Mouse (Mus musculus): ENCODE measurements around the gene Drosha. TPM values are rescaled to one million over a fixed set of nuclear protein-coding genes. Genes with fewer than 3 reads are reported as not detected.

The Drosha gene
- polyA plus RNA-seq, 1 experiment = 10.0 TPM

- 48% methylated on average over 1 of the region's 1 CpGs for WGBS
- H3K4me3 ChIP-seq (ENCODE audit: extremely low read depth, insufficient read depth, insufficient read length) = no peak overlapping the region
- H3K27me3 ChIP-seq (ENCODE audit: control insufficient read depth, insufficient read depth, low read length) = no peaks in the 10 kb centered on the region
- peaks cover 6% of the 10 kb centered on the region; the same call in 1 of the 2 replicates for H3K4me1 ChIP-seq (ENCODE audit: control insufficient read depth, insufficient read depth, insufficient read length)
- no peak overlapping the region for H3K27ac ChIP-seq (ENCODE audit: insufficient read depth, low read length)
- DNase-seq (ENCODE audit: low read depth in 1 of 2, low spot score in 2 of 2) = no peak
- TF ChIP-seq POLR2A (IDR thresholded peaks at IDR 0.05; ENCODE audit: low read depth, low read length) (no peak), CTCF (IDR thresholded peaks at IDR 0.05; ENCODE audit: extremely low read depth, insufficient read depth, insufficient read length, insufficient replicate concordance) (no peak)
- H3K36me3 ChIP-seq (ENCODE audit: control insufficient read depth, insufficient read depth, low read length) = peaks cover 8% of the 10 kb centered on the region; the same call in 1 of the 2 replicates
Observed at GRCm38 (mm10) chr15:12863669-12864068, 39.1 kb downstream of the Drosha start.

DNA sequence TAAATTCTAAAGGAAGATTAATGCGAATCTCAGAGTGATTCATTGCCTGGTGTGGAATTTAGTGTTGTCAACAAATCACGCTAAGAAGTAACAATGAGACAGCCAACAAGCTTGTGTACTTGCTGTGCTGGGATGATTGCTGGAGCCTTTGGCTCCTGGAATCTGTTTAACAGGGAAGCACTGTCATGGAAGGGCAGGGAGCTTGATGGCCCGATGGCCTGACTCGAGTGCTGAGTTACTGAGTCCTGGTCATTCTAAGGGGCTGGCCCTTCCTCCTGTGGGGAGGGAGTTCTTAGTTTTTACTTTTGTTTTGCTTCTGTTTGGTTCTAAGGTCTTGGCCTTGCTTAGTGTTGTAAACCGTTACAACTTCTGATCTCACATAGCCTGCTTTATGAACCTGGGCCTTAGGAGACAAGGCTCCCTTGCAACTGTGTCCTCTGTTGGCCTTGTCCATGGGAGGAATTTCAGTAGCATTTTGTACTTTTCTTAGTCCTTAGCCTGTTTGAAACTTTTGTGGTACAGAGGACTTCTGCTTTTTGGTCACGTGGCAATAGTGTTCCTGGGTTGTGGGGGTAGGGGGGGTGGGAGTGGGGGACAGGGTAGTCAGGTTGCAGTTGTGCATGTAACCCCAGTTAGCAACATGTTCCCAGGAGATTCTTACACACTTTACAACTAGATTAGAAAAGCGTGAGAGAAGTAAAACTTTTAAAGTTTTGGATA is 41.1 kb downstream of the Drosha start:
- H3K27me3 ChIP-seq (ENCODE audit: control insufficient read depth, insufficient read depth, low read length) = no peaks in the 10 kb centered on the region
- peaks cover 6% of the 10 kb centered on the region; the same call in 1 of the 2 replicates for H3K4me1 ChIP-seq (ENCODE audit: control insufficient read depth, insufficient read depth, insufficient read length)
- H3K27ac ChIP-seq (ENCODE audit: insufficient read depth, low read length) = peak overlapping the region; percentile 86
- peak overlapping the region; percentile 7; the same call in 1 of the 2 replicates for H3K4me3 ChIP-seq (ENCODE audit: extremely low read depth, insufficient read depth, insufficient read length)
- TF ChIP-seq POLR2A (IDR thresholded peaks at IDR 0.05; ENCODE audit: low read depth, low read length) (no peak), CTCF (IDR thresholded peaks at IDR 0.05; ENCODE audit: extremely low read depth, insufficient read depth, insufficient read length, insufficient replicate concordance) (no peak)
- 42% methylated on average over 7 of the region's 7 CpGs for WGBS
- DNase-seq (ENCODE audit: low read depth in 1 of 2, low spot score in 2 of 2) = peak in 1 of 2 experiments; percentile 14
- H3K36me3 ChIP-seq (ENCODE audit: control insufficient read depth, insufficient read depth, low read length) = peaks cover 7% of the 10 kb centered on the region; the same call in 1 of the 2 replicates

- H3K27ac ChIP-seq (ENCODE audit: insufficient read depth, low read length) = no peak overlapping the region
- peaks cover 6% of the 10 kb centered on the region; the same call in 1 of the 2 replicates for H3K4me1 ChIP-seq (ENCODE audit: control insufficient read depth, insufficient read depth, insufficient read length)
- no peaks in the 10 kb centered on the region for H3K27me3 ChIP-seq (ENCODE audit: control insufficient read depth, insufficient read depth, low read length)
- WGBS = 59% methylated on average over 8 of the region's 8 CpGs
- H3K36me3 ChIP-seq (ENCODE audit: control insufficient read depth, insufficient read depth, low read length) = peaks cover 6% of the 10 kb centered on the region; the same call in 1 of the 2 replicates
- TF ChIP-seq POLR2A (IDR thresholded peaks at IDR 0.05; ENCODE audit: low read depth, low read length) = no peak
- no peak for TF ChIP-seq CTCF (IDR thresholded peaks at IDR 0.05; ENCODE audit: extremely low read depth, insufficient read depth, insufficient read length, insufficient replicate concordance)
- DNase-seq (ENCODE audit: low read depth in 1 of 2, low spot score in 2 of 2) = no peak
- H3K4me3 ChIP-seq (ENCODE audit: extremely low read depth, insufficient read depth, insufficient read length) = no peak overlapping the region
Observed at GRCm38 (mm10) chr15:12867269-12867668, 42.7 kb downstream of the Drosha start.

DNA sequence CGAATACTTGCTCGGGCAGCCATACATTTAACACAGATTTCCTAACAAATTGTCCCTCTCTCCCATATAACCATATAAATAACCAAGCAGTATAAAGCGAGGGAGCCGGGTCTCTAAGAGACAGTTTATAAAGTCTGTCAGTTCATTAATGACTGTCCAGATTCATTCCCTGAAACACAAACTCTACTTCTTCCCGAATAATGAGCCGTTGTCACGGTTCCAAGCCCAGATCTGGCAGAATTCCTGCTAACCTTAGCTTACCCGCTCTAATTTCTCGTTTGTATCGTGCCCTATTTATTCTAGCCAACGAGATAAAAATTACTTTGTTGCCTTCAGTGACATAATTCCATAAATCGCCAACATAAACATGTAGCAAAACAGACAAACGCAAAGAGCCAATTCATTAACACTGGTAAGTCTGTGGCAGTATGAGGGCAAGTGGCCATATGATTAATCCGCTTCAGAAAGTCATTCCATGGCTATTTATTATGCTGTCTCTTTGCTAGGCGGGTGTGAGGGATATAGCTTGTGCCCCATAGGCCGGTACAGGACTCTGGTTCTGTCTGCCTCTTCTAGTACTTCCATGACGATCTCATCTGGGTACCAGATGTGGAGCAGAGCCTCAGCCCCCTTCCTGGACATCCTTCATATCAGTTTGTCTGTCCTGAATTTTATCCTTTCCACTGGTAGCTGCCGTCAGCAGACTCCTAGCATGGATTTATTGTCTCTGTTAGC is 51.0 kb downstream of the Drosha start:
- TF ChIP-seq CTCF (IDR thresholded peaks at IDR 0.05; ENCODE audit: extremely low read depth, insufficient read depth, insufficient read length, insufficient replicate concordance) = no peak
- no peak for TF ChIP-seq POLR2A (IDR thresholded peaks at IDR 0.05; ENCODE audit: low read depth, low read length)
- no peak overlapping the region for H3K27ac ChIP-seq (ENCODE audit: insufficient read depth, low read length)
- H3K36me3 ChIP-seq (ENCODE audit: control insufficient read depth, insufficient read depth, low read length) = peaks cover 11% of the 10 kb centered on the region; the same call in 1 of the 2 replicates
- H3K4me3 ChIP-seq (ENCODE audit: extremely low read depth, insufficient read depth, insufficient read length) = no peak overlapping the region
- 94% methylated on average over 18 of the region's 18 CpGs for WGBS
- 0 out of 2 replicates have a peak, but pooled peaks cover 2% of the 10 kb centered on the region for H3K4me1 ChIP-seq (ENCODE audit: control insufficient read depth, insufficient read depth, insufficient read length)
- no peak for DNase-seq (ENCODE audit: low read depth in 1 of 2, low spot score in 2 of 2)
- no peaks in the 10 kb centered on the region for H3K27me3 ChIP-seq (ENCODE audit: control insufficient read depth, insufficient read depth, low read length)

DNA sequence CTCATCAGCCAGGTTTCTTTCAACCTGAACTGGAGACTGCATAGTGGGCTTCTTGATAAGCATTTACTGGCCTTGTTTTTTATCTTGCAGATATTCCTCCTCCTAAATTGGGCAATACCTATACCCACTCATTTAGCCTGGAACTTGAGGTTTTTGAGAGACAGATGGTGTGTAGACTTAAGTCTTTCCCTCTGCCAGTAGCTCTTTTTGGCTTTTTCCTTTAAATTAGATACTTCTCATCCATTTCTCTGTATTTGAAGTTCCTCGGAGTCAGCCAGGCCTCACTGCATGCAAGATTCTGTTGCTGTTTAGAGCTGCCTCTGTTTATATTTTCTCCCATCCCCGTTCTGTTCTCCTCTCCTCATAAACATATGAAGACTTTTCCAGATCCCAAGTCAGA is 51.7 kb downstream of the Drosha start:
- H3K36me3 ChIP-seq (ENCODE audit: control insufficient read depth, insufficient read depth, low read length) = peaks cover 11% of the 10 kb centered on the region; the same call in 1 of the 2 replicates

DNA sequence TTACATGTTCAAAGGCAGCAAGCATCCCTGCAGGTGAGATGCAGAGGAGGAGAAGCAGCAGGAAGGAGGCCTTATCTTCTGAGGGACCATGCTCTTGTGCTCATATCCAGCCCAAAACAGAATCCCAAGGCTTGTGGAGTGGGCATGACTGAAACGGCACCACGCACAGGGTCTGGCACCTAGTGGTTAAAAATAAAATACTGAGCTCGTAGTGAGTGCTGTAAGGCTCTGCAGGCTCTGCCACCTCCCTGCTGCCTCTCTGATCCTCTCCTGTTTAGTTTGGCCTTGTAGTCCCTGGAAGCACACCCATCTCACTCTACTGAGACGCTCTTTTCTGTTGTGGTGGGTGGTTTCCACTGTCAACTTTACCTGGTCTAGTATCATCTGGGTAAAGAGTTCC is 52.3 kb downstream of the Drosha start:
- 97% methylated on average over 4 of the region's 4 CpGs for WGBS
- 0 out of 2 replicates have a peak, but pooled peaks cover 2% of the 10 kb centered on the region for H3K4me1 ChIP-seq (ENCODE audit: control insufficient read depth, insufficient read depth, insufficient read length)

More for the DNA sequence above, 51.7 kb downstream of the Drosha start:
- H3K4me3 ChIP-seq (ENCODE audit: extremely low read depth, insufficient read depth, insufficient read length) = no peak overlapping the region
- no peak for DNase-seq (ENCODE audit: low read depth in 1 of 2, low spot score in 2 of 2)
- 89% methylated on average over 2 of the region's 2 CpGs for WGBS
- H3K4me1 ChIP-seq (ENCODE audit: control insufficient read depth, insufficient read depth, insufficient read length) = 0 out of 2 replicates have a peak, but pooled peaks cover 2% of the 10 kb centered on the region
- no peak overlapping the region for H3K27ac ChIP-seq (ENCODE audit: insufficient read depth, low read length)
- no peaks in the 10 kb centered on the region for H3K27me3 ChIP-seq (ENCODE audit: control insufficient read depth, insufficient read depth, low read length)
- no peak for TF ChIP-seq CTCF (IDR thresholded peaks at IDR 0.05; ENCODE audit: extremely low read depth, insufficient read depth, insufficient read length, insufficient replicate concordance)
- no peak for TF ChIP-seq POLR2A (IDR thresholded peaks at IDR 0.05; ENCODE audit: low read depth, low read length)

More for the DNA sequence above, 52.3 kb downstream of the Drosha start:
- TF ChIP-seq POLR2A (IDR thresholded peaks at IDR 0.05; ENCODE audit: low read depth, low read length) = no peak
- TF ChIP-seq CTCF (IDR thresholded peaks at IDR 0.05; ENCODE audit: extremely low read depth, insufficient read depth, insufficient read length, insufficient replicate concordance) = no peak
- DNase-seq (ENCODE audit: low read depth in 1 of 2, low spot score in 2 of 2) = no peak
- H3K4me3 ChIP-seq (ENCODE audit: extremely low read depth, insufficient read depth, insufficient read length) = no peak overlapping the region
- H3K36me3 ChIP-seq (ENCODE audit: control insufficient read depth, insufficient read depth, low read length) = peaks cover 11% of the 10 kb centered on the region; the same call in 1 of the 2 replicates
- H3K27me3 ChIP-seq (ENCODE audit: control insufficient read depth, insufficient read depth, low read length) = no peaks in the 10 kb centered on the region
- no peak overlapping the region for H3K27ac ChIP-seq (ENCODE audit: insufficient read depth, low read length)
